Mouse (Mus musculus): ENCODE measurements at regions not wholly inside any gene's neighbourhood (a gene's known extent, or its start where the extent isn't known, plus 50 kb on each side); places are given as distances from the start of the nearest gene placed in this dataset.
A peak's percentile ranks its signal among the peaks of the same experiment; 100 is the strongest.
"Not testable (repeated sequence)": the region's sequence is repeated elsewhere in the genome, so short reads cannot be mapped to it uniquely, and the experiment has no call there.

DNA sequence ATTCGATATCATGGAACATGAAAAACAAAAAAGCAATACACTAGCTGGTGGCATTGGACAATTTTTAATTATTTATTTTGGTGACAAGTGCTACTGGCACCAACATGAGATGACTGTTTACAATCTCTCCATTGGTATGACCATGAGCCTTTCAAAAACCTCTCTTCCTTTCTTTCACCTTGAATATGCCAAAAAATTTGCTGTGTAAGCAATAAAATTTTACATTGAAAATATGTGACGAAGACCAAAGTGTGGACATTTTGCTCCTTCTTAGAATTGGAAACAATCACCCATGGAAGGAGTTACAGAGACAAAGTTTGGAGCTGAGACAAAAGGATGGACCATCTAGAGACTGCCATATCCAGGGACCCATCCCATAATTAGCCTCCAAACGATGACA, 83.4 kb upstream of the Gm49339 start:
- ATAC-seq (replicated peaks; ENCODE audit: low read depth, poor library complexity, severe bottlenecking): not testable (repeated sequence)

DNA sequence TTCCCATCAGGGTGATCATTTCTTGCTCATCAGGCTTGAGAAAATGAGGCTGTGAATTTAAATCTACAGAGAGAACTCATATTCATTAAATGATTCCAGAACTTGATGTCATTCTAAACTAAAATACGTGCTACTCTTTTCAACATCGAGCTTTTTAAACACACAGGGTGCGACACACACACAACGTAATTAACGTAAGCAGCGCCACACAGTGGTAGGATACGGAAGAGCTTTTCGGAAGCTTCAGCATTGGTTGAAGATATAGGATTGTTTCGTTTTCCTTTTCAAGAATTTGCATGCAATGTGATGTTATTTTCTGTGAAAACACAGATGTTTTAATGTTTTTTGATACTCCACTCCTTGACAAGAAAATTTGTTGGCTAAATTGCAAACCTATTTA, 75.3 kb upstream of the Gm49339 start:
- ATAC-seq (replicated peaks; ENCODE audit: low read depth, poor library complexity, severe bottlenecking): peak; percentile 100

DNA sequence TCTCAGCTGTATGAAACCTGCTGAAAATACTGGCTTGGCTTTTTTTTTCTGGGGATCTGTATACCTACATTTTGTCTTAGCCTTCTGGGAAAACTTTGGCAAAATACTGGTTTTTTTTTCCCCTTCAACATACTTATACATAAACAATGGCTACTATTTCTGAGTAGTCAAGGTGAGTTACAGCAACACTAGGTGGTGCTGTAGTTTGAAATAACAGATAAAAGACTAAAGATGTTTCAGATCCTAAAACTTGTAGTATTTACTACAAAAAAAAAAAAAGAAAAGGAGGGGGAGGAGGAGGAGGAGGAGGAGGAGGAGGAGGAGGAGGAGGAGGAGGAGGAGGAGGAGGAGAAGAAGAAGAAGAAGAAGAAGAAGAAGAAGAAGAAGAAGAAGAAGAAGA, 67.6 kb upstream of the Gm49339 start:
- ATAC-seq (replicated peaks; ENCODE audit: low read depth, poor library complexity, severe bottlenecking): 0 out of 2 replicates have a peak, but pooled peaks have one; percentile 42

DNA sequence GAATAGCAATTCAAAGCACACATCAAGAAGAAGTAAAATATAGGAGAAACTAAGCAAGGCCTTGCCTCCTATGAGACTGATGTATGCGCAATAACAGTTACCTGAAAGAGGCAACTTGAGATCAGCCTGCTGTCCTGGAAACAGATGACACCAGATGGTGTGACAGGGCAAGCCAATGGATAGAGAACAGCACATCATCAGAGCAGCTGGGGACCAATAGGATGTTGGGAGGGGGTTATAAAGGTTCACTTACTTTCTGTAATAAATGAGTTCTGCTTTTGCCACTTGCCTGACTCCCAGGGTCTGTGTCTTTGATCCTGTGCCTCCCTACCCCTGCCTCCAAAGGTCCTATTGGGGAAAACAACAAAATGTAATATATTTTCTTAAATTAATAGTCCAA, 65.9 kb upstream of the Gm49339 start:
- ATAC-seq (replicated peaks; ENCODE audit: low read depth, poor library complexity, severe bottlenecking): peak; percentile 83

DNA sequence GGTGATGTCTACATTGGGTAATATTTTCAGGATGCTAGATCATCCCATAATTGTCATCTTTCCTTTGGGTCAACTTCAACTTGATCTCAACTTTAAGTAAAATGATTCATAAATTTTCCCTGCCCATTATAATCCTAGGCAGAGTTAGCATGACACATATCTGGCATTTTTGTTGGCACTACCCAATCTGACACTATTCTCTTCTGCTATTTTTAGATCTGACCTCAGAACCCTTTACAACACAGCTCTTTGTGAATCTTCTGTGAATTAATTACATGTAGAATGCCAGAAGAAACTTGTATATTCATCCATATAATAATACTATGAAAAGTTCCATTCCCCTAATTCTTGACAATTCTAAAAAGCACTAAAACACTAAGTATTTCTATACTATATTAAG, 63.7 kb upstream of the Gm49339 start:
- ATAC-seq (replicated peaks; ENCODE audit: low read depth, poor library complexity, severe bottlenecking): no peak

DNA sequence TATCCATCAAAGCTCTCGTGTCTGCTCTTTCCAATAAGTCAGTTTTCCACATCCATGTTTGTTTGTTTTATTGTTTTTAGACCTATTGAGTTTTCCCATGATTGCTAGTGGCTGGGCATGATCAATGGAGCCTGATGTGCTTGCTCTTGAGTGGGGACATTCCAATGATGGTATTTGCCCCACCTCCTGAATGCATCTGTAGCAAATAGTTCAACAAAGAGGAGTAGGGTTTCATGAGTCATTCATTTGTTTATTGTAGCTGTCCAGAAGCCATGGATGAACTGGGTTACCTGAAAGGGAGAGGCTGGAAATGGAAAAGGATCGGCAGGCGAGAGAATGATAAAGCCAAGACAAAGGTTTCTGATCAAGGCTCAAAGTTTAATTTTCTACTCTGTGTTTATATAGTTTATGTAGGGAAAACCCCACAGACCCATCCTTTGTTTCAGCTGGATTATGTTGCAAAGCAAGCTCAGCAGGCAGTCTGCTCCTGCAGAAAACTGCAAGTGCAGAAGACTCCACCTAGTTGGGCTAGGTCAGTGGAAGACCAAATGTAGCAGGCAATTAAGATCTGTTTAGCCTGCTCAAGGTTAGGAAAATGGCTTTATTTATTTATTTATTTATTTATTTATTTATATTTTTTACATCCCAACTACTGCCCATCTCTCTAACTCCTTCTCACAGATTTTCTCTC, 63.0 kb upstream of the Gm49339 start:
- no peak for ATAC-seq (replicated peaks; ENCODE audit: low read depth, poor library complexity, severe bottlenecking)

DNA sequence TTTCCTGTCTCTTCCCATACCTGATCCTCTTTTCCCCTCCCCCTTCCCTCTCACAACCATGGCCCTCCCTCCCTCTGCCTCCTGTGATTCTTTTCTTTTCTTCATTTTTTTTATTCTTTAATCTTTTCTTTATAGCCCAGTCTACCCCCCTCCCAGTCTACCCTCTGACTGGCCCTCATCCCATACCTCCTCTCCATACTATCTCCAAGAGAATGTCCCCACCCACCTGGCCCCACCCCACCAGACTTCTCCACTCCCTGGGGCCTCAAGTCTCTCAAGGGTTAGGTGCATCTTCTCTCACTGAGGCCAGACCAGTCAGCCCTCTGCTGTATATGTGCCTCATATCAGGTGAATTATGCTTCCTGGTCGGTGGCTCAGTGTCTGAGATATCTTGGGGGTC, 61.9 kb upstream of the Gm49339 start:
- ATAC-seq (replicated peaks; ENCODE audit: low read depth, poor library complexity, severe bottlenecking): no peak

DNA sequence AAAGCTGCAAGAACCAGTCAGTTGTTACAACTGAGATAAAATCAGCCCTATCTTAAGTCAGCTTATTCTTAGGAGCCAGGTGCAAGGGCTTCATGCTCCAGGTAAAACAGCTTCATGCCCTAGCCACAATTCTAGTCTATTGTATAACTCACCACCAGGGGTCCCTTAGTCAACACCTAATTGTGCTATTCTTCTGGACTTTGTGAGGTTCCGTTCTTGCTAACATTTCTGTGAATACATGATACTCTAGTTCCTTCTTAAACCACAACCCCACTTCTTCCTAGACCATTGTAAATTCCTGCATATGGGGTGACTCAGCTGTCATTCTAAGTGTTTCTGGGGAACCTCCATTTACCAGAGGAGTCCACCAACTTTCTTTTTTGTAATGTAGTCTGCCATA, 57.9 kb upstream of the Gm49339 start:
- peak; percentile 96 for ATAC-seq (replicated peaks; ENCODE audit: low read depth, poor library complexity, severe bottlenecking)
